Mouse (Mus musculus) midbrain, postnatal 0 days (tissue): ENCODE data around the gene Cfap97d2. TPM values are rescaled to one million over a fixed set of nuclear protein-coding genes. Genes with fewer than 3 reads are reported as not detected.

Experiments used
- ATAC-seq: fragments of 200-750 bp; cut with Nextera tagmentation; 2 replicates; pipeline ENCODE4 v1.8.0; 2017; ENCODE audit warnings: moderate number of reproducible peaks, mild to moderate bottlenecking, moderate TSS enrichment, moderate library complexity; ENCODE audit not compliant: low FRiP score
- DNase-seq: peaks from one replicate; pipeline ENCODE4 v3.0.0-alpha.2; 2015; ENCODE audit warnings: low spot score
- H3K27ac ChIP-seq: fragments of 300-500 bp; sonication (generic); 2 replicates; pipeline ENCODE4 v1.5.1; 2014; ENCODE audit warnings: low read depth, mild to moderate bottlenecking, low read length, mixed read lengths
- H3K27me3 ChIP-seq: fragments of 300-500 bp; sonication (generic); 2 replicates; pipeline ENCODE4 v1.6.1; 2014; ENCODE audit warnings: low read length, control low read depth, mixed read lengths; ENCODE audit not compliant: insufficient read depth
- H3K36me3 ChIP-seq: fragments of 300-500 bp; sonication (generic); 2 replicates; pipeline ENCODE4 v1.6.1; 2014; ENCODE audit warnings: low read length, control low read depth, mixed read lengths; ENCODE audit not compliant: insufficient read depth
- H3K4me1 ChIP-seq: fragments of 300-500 bp; sonication (generic); 2 replicates; pipeline ENCODE4 v1.6.1; 2014; ENCODE audit warnings: mild to moderate bottlenecking, control low read depth, antibody characterized with exemption, low read length, mixed read lengths; ENCODE audit not compliant: insufficient read depth
- H3K4me2 ChIP-seq: fragments of 300-500 bp; sonication (generic); 2 replicates; pipeline ENCODE4 v1.6.1; 2014; ENCODE audit warnings: low read depth, mild to moderate bottlenecking, low read length, mixed read lengths; ENCODE audit not compliant: poor library complexity, severe bottlenecking
- H3K4me3 ChIP-seq: fragments of 300-500 bp; sonication (generic); 2 replicates; pipeline ENCODE4 v1.5.1; 2014; ENCODE audit warnings: low read depth, mild to moderate bottlenecking, low read length, moderate library complexity
- H3K9ac ChIP-seq: fragments of 300-500 bp; sonication (generic); replicated peaks from 2 replicates; pipeline ENCODE4 v1.6.1; 2014; ENCODE audit warnings: mild to moderate bottlenecking, low read length, moderate library complexity, mixed read lengths; ENCODE audit not compliant: poor library complexity, severe bottlenecking
- H3K9me3 ChIP-seq: fragments of 300-500 bp; sonication (generic); 2 replicates; pipeline ENCODE4 v1.6.1; 2016; ENCODE audit warnings: low read length, control low read depth
- CTCF ChIP-seq: IDR thresholded peaks from 2 replicates; pipeline ENCODE4 v1.5.1; 2016; ENCODE audit warnings: antibody characterized with exemption, mild to moderate bottlenecking
- WGBS: fragments of 180-500 bp; shearing (Covaris S2); extraction: QIAGEN DNeasy Blood & Tissue Kit; methylation state at CpG from one replicate; pipeline ENCODE4 v1.1.7; 2014; 5-methylcytosine and 5-hydroxymethylcytosine counted together
- polyA plus RNA-seq: library from polyadenylated mRNA; unstranded; fragments of >200 nt; fragmentation: Nextera tagmentation; extraction: Ambion mirVana; gene quantifications from 2 replicates; pipeline ENCODE4 v1.2.1, GENCODE M21; 2015
- total RNA-seq: library from RNA; depleted of rRNA; stranded (reverse); fragments of >200 nt; gene quantifications from 2 replicates; pipeline ENCODE4 v1.2.3, GENCODE M21; 2014

The Cfap97d2 gene
- total and polyA plus RNA-seq, 2 experiments from 2014 or later: 2.8 to 4.9 TPM

DNA sequence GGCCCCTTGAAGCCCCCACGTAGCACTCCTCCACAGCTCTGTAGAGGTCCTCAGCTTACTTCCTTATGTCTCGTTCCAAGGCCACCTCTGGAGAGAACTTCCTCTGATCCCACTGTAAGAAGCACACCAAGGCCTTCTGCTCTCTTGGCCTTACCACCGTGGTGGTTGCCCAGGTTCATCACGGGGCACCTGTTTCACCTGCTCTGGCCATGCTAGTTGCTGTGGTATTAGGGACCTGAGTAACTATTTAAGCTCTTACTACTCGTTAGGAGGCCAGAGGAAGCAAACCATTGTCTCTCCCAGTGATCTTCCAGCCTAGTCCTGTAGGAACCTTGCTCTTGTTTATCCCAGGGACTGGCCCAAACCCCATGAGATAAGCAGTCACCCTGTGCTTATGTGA, 1.2 kb downstream of the Cfap97d2 start:
- TF ChIP-seq CTCF: no peak
- Histone ChIP-seq H3K4me1 (peaks cover 7% of the 10 kb centered on the region; the same call in 1 of the 2 replicates), H3K9ac (no peak overlapping the region), H3K9me3 (no peaks in the 10 kb centered on the region), H3K27ac (no peak overlapping the region), H3K36me3 (no peaks in the 10 kb centered on the region), H3K27me3 (no peaks in the 10 kb centered on the region), H3K4me3 (no peak overlapping the region), H3K4me2 (no peak overlapping the region)
- DNase-seq (no peak), ATAC-seq (no peak)
- WGBS: 89% methylated on average over 5 of the region's 5 CpGs

DNA sequence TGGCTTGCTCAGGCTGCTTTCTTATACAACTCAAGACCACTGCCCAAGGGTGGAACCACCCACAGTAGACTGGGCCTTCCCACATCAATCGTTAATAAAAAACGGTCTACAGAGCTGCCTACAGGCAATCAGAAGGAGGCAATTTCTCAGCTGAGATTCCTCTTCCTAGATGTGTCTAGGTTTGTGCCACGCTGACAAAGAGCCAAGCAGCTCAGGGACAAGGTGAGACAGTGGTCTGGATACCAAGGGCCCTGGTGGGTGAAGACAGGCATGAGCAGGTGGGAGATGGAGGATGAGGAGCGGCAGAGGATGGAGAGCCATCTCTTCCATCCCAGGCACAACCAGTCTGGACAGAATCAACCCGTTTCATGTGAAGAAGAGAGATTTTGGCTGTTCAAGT, 2.8 kb downstream of the Cfap97d2 start:
- Histone ChIP-seq H3K4me1 (peaks cover 7% of the 10 kb centered on the region; the same call in 1 of the 2 replicates), H3K36me3 (no peaks in the 10 kb centered on the region), H3K4me3 (no peak overlapping the region), H3K9ac (no peak overlapping the region), H3K9me3 (no peaks in the 10 kb centered on the region), H3K27ac (no peak overlapping the region), H3K27me3 (no peaks in the 10 kb centered on the region), H3K4me2 (no peak overlapping the region)
- DNase-seq (no peak), ATAC-seq (no peak)
- 97% methylated on average over 5 of the region's 5 CpGs for WGBS
- TF ChIP-seq CTCF: no peak

DNA sequence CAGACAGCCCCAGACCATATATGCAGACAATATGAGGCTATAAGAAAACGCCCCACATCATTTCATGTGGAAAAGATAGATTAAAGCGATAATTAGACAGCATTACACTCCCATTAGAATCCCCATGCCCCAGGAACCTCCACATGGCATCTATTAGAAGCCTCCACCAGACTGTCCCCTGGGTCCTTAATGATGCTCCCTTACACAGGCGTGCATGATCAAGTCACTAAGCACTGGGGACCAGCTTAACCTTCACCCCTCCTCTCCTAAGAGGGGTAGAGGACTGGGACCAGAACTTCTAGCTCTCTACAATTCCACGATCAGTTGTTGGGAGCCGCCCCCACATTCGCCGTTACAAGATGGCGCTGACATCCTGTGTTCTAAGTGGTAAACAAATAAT, 13.3 kb downstream of the Cfap97d2 start:
- H3K27me3 ChIP-seq: no peaks in the 10 kb centered on the region
- no peak overlapping the region for H3K4me2 ChIP-seq
- no peak for ATAC-seq
- no peak overlapping the region for H3K27ac ChIP-seq
- no peaks in the 10 kb centered on the region for H3K4me1 ChIP-seq
- no peaks in the 10 kb centered on the region for H3K9me3 ChIP-seq
- H3K9ac ChIP-seq: no peak overlapping the region
- no peaks in the 10 kb centered on the region for H3K36me3 ChIP-seq
- no peak overlapping the region for H3K4me3 ChIP-seq
- DNase-seq: no peak
- TF ChIP-seq CTCF: no peak
- WGBS: 88% methylated on average over 8 of the region's 8 CpGs

DNA sequence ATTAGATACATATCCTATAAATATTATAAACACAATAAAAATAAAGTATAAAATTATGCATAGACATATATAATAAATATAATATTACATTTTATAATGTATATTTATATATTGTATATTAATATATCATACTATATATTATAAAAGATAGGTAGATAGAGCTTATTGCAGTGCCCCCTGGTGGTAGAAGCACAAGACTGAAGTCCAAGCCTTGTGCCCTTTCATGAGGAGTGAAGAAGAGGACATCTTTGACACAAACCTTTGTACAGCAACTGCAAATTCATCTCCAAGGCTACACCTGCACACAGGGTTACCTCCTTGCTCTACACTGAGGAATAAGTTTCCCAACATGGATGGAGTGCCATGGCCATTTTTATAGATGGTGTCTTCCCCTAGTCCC, 20.0 kb downstream of the Cfap97d2 start:
- H3K27me3 ChIP-seq: no peaks in the 10 kb centered on the region
- H3K4me1 ChIP-seq: no peaks in the 10 kb centered on the region
- no peaks in the 10 kb centered on the region for H3K36me3 ChIP-seq
- no peak overlapping the region for H3K9ac ChIP-seq
- no peak overlapping the region for H3K4me2 ChIP-seq
- ATAC-seq: no peak
- H3K27ac ChIP-seq: no peak overlapping the region
- peak; percentile 57 for DNase-seq
- TF ChIP-seq CTCF: peak; percentile 65
- H3K9me3 ChIP-seq: no peaks in the 10 kb centered on the region
- no peak overlapping the region for H3K4me3 ChIP-seq

DNA sequence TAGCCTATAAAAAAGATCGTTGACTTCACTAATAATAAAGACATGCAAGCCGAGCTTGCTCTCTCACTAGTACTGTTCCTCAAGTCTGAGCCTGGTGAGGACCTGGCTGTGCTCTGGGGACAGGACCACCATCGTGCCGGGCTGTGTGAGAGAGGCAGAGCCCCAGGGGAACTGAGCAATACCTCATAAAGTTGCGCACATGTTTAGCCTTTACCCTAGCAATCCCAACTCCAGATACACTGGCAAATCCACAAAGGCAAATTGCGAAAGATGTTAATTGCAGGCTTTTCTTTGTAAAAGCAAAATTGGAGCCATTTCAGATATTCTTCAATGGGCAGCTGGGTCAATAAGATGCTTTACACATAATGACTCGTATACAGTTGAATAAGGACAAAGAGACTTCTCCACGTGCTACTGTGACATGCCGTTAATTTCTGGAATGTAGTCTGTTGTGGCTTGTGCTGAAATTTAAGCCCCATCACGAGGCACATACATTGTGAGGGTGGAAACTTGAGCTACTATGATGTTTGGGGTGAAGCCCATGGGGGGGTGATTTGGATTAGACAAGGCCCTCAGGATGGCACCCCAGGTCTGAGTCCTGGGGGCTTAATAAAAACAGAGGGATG, 21.9 kb downstream of the Cfap97d2 start:
- H3K27ac ChIP-seq: no peak overlapping the region
- no peak overlapping the region for H3K4me3 ChIP-seq
- DNase-seq (no peak), ATAC-seq (no peak)
- no peak overlapping the region for H3K9ac ChIP-seq
- H3K36me3 ChIP-seq: no peaks in the 10 kb centered on the region
- H3K4me1 ChIP-seq: no peaks in the 10 kb centered on the region
- 70% methylated on average over 10 of the region's 10 CpGs for WGBS
- no peaks in the 10 kb centered on the region for H3K9me3 ChIP-seq
- TF ChIP-seq CTCF: no peak
- H3K27me3 ChIP-seq: no peaks in the 10 kb centered on the region
- H3K4me2 ChIP-seq: no peak overlapping the region

DNA sequence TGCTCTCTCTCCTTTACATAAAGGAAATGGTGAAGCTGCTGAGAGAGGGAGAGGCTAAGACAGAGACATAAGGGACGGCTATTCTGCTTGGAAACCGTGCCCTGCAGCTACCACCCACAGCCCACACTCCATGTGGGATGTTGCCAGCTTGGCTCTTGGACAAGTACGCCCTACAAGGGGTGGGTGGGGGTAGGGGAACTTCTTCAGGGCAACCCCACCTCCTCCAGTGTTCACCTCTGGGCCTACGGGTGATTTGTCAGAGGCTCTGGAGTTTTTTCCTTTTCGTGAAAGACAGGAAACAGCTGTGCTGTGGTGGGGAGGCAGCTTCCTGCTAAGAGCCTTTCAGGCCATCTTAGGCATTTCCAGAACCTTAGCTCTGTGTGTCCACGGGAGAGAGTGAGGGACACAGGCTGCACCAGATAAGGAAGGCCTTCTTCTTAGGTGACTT, 34.7 kb downstream of the Cfap97d2 start:
- no peaks in the 10 kb centered on the region for H3K4me1 ChIP-seq
- 59% methylated on average over 6 of the region's 6 CpGs for WGBS
- no peak for TF ChIP-seq CTCF
- no peak overlapping the region for H3K4me3 ChIP-seq
- DNase-seq (no peak), ATAC-seq (no peak)
- H3K9ac ChIP-seq: no peak overlapping the region
- no peaks in the 10 kb centered on the region for H3K9me3 ChIP-seq
- H3K4me2 ChIP-seq: no peak overlapping the region
- no peaks in the 10 kb centered on the region for H3K27me3 ChIP-seq
- H3K27ac ChIP-seq: no peak overlapping the region
- H3K36me3 ChIP-seq: no peaks in the 10 kb centered on the region
